Mouse (Mus musculus) thymus, adult 2 months (tissue): ENCODE measurements around the gene Mast2.

Source experiments
- CTCF ChIP-seq: fragments of 200-500 bp; IDR thresholded peaks from 2 replicates; pipeline ENCODE4 v1.5.1; 2012; ENCODE audit warnings: mild to moderate bottlenecking, control low read depth, low read length, moderate library complexity, borderline replicate concordance; ENCODE audit not compliant: control insufficient read depth, poor library complexity, insufficient read depth; ENCODE audit errors: extremely low read depth
- POLR2A ChIP-seq: fragments of 200-500 bp; IDR thresholded peaks from 2 replicates; pipeline ENCODE4 v1.6.1; 2012; ENCODE audit warnings: mild to moderate bottlenecking, low read length, control low read depth, moderate library complexity; ENCODE audit not compliant: control insufficient read depth, poor library complexity, insufficient read depth; ENCODE audit errors: extremely low read depth

GRCm38 (mm10) chr4:116422186-116422585 lies 41.8 kb downstream of the Mast2 start:
- TF ChIP-seq CTCF = no peak
- no peak for TF ChIP-seq POLR2A
